Mouse (Mus musculus): ENCODE data around the gene Stk25.

Stk25 gene

DNA sequence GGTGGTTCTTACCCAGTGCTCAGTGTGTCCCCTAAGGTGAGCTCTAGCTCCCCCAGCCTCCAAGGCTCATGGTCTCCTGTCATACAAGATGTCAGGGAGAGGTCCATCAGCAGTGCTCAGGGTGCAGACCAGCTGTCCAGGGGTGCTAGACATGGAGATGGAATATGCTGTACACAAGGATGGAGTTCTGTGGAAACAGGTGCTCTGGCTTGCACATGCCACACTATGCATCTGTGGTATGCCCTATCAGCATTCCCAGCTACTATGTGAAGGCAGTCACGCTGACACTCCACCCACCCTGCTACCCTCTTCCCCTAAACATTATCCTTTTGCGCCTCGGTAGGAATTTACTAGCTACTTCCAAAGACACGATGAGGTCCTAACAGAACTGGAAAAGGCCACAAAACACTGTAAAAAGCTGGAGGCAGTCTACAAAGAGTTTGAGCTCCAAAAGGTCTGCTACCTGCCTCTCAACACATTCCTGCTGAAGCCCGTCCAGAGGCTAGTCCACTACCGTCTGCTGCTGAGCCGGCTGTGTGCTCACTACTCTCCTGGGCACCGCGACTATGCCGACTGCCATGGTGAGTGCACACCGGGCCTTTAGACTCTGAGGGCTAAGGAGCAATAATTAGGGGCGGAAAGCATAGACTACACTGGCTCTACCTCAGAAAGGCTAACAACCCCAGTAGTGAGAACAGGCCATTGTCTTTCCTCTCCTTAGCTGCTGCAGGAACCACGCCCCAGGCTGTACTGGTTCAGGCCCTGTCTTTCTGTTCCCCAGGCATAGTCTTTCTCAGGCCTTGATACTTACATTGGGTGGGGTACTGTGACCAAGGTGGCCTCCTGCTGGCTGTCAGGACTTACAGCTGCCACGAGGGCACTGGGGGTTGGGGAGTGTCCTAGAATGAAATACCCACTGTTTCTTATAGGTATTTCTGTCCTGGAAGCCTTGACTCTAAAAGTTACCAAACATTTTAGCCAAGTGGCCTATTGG is 51.1 kb downstream of the Stk25 start:
- DNase-seq (ENCODE audit: low spot score) = no peak

DNA sequence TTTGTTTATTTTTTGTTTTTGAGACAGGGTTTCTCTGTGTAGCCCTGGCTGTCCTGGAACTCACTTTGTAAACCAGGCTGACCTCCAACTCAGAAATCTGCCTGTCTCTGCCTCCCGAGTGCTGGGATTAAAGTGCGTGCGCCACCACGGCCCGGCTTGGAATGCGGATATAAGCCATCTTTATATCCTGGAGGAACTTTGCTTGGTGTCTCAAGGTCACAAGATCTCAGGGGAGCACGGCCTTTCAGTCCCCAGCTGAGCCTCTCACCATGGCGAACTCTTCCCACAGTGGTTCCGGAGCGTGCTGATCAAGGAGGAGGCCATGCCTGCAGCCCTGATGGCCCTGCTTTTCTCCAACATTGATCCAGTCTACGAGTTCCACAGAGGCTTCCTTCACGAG is 54.5 kb downstream of the Stk25 start:
- no peak for DNase-seq (ENCODE audit: low spot score)

DNA sequence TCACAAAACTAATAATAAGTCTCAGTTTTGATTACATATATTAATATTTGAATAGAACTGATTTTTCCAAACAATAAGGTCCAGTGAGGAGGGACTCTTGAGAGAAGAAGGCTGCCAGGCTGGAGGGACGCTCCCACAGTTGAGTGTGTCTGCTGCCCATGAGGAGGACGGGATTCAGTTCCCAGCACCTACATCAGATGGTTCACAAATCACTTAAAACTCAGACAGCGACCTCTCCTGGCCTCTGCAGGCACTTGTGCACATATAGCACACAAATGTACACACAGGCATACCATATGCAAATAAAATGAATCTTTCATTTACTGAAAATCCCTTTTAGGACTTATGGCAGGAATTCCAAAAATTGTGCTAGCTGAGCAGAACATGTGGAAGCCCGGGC is 55.5 kb downstream of the Stk25 start:
- no peak for DNase-seq (ENCODE audit: low spot score)

DNA sequence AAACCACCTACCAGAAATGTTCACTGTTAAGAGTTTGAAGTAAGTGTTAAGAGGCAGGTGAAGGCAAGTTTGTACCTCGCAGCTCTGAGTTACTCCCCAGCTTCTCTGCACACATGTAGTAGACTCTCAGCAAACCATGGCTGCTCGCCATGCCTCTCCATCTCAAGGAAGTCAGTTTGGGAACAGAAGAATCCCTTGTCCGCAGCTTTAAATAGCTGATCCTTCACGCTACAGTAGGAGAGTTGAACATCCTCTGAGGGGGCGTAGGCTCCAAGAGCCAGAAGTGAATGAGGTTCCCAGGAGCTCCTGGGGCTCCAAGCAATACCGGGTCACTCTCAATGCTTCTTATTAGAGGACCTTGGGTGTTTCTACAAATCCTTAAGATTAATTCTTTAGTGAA is 62.5 kb downstream of the Stk25 start:
- no peak for DNase-seq (ENCODE audit: low spot score)

DNA sequence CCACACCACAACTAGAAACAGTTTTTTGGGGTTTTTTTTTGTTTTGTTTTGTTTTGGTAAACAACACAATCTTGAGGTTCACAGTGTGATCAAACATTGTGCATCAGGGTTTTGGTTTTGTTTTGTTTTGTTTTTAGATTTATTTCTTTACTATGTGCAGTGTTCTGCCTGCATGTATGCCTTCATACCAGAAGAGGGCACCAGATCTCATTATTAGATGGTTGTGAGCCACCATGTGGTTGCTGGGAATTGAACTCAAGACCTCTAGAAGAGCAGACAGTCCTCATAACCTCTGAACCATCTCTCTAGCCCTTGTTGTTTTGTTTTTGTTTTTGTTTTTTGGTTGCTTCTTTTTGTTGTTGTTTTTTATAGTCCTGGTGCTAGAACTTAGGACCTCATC is 64.5 kb downstream of the Stk25 start:
- DNase-seq (ENCODE audit: low spot score) = no peak

DNA sequence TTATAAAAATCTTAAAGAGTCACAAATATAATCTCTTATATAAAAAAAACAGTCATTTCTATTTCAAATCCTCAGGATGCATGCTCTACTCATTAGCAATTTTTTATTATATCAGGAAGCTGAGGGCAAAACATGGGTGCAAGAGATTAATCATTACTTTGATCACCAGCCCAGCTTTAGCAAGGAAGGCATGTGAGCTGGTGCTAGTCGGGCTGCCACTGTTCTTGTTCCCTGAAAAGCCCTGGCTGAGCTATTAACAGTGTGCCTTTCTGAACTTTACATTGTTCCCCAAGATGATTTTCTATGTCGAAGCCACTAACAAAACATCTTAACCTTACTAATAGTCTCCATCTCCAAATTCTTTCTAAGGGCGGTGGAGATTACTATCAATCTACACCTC is 70.1 kb downstream of the Stk25 start:
- no peak for DNase-seq (ENCODE audit: low spot score)

DNA sequence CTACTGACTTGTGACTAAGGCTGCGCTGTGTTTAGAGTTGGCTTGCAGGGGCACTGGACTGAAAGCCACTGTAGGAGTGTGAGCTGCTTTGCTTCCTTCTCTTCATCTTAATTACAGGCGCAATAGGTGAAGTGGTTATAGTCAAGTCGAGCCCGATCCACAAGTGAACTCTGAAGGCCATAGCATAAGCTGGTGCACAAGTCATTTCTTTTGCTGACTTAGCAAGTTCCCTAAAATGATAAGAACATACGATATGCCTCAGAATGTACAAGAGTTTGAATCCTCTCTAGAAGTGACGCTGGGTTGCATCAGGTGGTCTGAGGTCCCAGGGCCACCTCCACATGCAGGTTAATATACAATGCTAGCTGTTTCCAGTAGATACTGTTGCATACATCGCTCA is 76.9 kb downstream of the Stk25 start:
- DNase-seq (ENCODE audit: low spot score) = no peak

DNA sequence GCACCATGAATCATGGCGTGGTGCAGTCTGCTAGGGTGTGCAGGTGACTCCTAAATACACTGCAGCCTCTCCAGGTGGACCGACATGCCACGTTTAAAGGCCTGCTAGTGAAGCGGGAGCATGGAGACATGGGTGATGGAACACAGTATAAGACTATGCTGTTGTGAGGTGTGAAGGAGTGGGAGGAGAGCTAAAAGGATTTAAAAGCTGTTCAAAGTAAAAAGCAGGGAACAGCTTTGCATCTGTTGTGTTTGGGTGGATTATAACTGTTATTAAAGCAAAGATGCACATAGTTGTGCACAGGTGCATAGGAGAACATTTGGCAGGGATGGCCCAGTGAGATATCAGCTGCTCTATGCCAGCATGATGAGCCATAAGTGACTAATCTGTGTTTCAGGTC is 80.6 kb downstream of the Stk25 start:
- DNase-seq (ENCODE audit: low spot score) = no peak

DNA sequence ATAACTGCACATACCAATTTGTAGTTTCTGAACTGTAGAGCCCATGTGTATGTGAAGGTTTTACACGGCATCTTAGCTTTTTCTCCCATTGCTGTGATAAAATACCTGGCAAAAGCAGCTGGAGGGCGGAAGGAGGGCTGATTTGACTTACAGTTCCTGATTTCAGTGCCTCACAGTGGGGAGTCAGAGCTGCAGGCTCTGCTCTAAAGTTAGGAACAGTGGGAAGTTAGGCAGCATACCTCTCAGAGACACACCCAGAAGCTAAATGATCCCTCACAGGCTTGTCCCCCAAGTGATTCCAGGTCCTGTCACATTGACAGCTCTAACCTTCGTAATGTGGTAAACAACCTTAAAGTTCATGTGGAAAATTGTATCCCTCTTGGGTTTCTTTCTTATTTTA is 81.4 kb downstream of the Stk25 start:
- no peak for DNase-seq (ENCODE audit: low spot score)

Measured in urinary bladder, postnatal 25 days (tissue).